27 mouse cellular contexts compared by ENCODE assay signal in genomic region chr4:84668226-84668625, GRCm38 (mm10). TPM values are rescaled to one million over a fixed set of nuclear protein-coding genes. Genes with fewer than 3 reads are reported as not detected.
DNase-seq lines count a peak whose midpoint lies in the region; ATAC-seq and TF ChIP-seq lines count a peak whose summit lies in the region.
"Had no signal": no experiment of that assay in that cellular context is flagged by ENCODE, and none has a peak within 500 bp of the region (broad histone marks: within the 10 kb centered on the region; RNA-seq: fewer than 3 reads in every experiment).

No protein-coding gene starts in this region.

- no peak for ATAC-seq in stomach, postnatal 0 days (ENCODE audit: low FRiP score, low TSS enrichment)
- ATAC-seq: CD4-positive, CD25-positive, alpha-beta regulatory T cell, adult 4 months; forebrain, embryonic 13.5 days; forebrain, embryonic 15.5 days; forebrain, postnatal 0 days; Patski had no signal

- peak; percentile 36 for TF ChIP-seq CTCF in E14TG2a.4 (conservative IDR thresholded peaks at IDR 0.05; ENCODE audit: low read length)
- no peak for TF ChIP-seq CTCF in stomach, postnatal 0 days (IDR thresholded peaks at IDR 0.05; ENCODE audit: low read depth)

- WGBS in stomach, postnatal 0 days: 83% methylated on average over 5 of the region's 5 CpGs

- no peak overlapping the region for H3K4me2 ChIP-seq in stomach, postnatal 0 days (replicated peaks; ENCODE audit: low read depth)
- H3K4me2 ChIP-seq: forebrain, embryonic 15.5 days had no signal

- H3K36me3 ChIP-seq in E14TG2a.4 (ENCODE audit: insufficient read depth, low read length) (peaks cover 5% of the 10 kb centered on the region; the same call in 1 of the 2 replicates), ES-E14 (ENCODE audit: control insufficient read depth, insufficient read depth, low read length, poor library complexity, severe bottlenecking) (no peaks in the 10 kb centered on the region)
- no peaks in the 10 kb centered on the region for H3K36me3 ChIP-seq in stomach, postnatal 0 days (ENCODE audit: control insufficient read depth, insufficient read depth, low read length)
- H3K36me3 ChIP-seq: embryonic facial prominence, embryonic 10.5 days; embryonic facial prominence, embryonic 12.5 days; forebrain, embryonic 15.5 days had no signal

- H3K4me3 ChIP-seq in E14TG2a.4 (replicated peaks; ENCODE audit: low read length) (no peak overlapping the region), ES-E14 (ENCODE audit: insufficient read depth in 1 of 2, low read depth in 1 of 2, low read length in 2 of 2, poor library complexity in 1 of 2, severe bottlenecking in 1 of 2) (no peak overlapping the region)
- no peak overlapping the region for H3K4me3 ChIP-seq in stomach, postnatal 0 days (ENCODE audit: low read depth, low read length)
- H3K4me3 ChIP-seq: embryonic facial prominence, embryonic 10.5 days; embryonic facial prominence, embryonic 12.5 days; forebrain, embryonic 13.5 days; forebrain, embryonic 15.5 days had no signal

- H3K9me3 ChIP-seq in E14TG2a.4 (ENCODE audit: low read length) (no peaks in the 10 kb centered on the region), ES-E14 (ENCODE audit: control insufficient read depth, insufficient read depth, low read depth, low read length) (no peaks in the 10 kb centered on the region)
- no peaks in the 10 kb centered on the region for H3K9me3 ChIP-seq in stomach, postnatal 0 days (ENCODE audit: control insufficient read depth, low read length)
- H3K9me3 ChIP-seq: embryonic facial prominence, embryonic 10.5 days; embryonic facial prominence, embryonic 12.5 days; forebrain, embryonic 13.5 days; forebrain, embryonic 15.5 days had no signal

- in situ Hi-C loops in ES-E14 (cut with MboI; ENCODE audit: low sequenced_read_pairs in 2 of 2, unreplicated experiment in 2 of 2): no loop called here

- DNase-seq in ES-E14 (ENCODE audit: low read depth, low spot score) (no peak), R1 (ENCODE audit: low read depth, low spot score) (peak; percentile 82), ZHBTc4 (ENCODE audit: low read depth, low spot score) (peak; percentile 76)
- DNase-seq in stomach, postnatal 0 days (ENCODE audit: low spot score): no peak
- no peak for DNase-seq in right cerebral cortex, postnatal 36 days (ENCODE audit: low spot score in 2 of 2)
- DNase-seq in embryo, embryonic 10.5 days (ENCODE audit: low spot score): no peak
- DNase-seq: adrenal gland, adult 2 months; adrenal gland, postnatal 10 days; adrenal gland, postnatal 25 days; B cell, adult 2 months; cerebellum, adult 11 months; cerebellum, adult 18-20 months; cerebellum, adult 8-10 months; cerebellum, adult 9-11 months; cerebellum, postnatal 14 days; cerebellum, postnatal 36 days; forebrain, postnatal 0 days had no signal

- no peak overlapping the region for H3K27ac ChIP-seq in ES-E14 (ENCODE audit: insufficient read depth, low read depth, low read length, poor library complexity, severe bottlenecking)
- H3K27ac ChIP-seq in stomach, postnatal 0 days (replicated peaks): no peak overlapping the region
- H3K27ac ChIP-seq: embryonic facial prominence, embryonic 10.5 days; embryonic facial prominence, embryonic 12.5 days; forebrain, embryonic 13.5 days; forebrain, embryonic 15.5 days had no signal

- TF ChIP-seq EP300 in stomach, postnatal 0 days (optimal IDR thresholded peaks at IDR 0.05): no peak

- H3K4me1 ChIP-seq in E14TG2a.4 (replicated peaks; ENCODE audit: low read depth, low read length) (peaks cover 99% of the 10 kb centered on the region), ES-E14 (ENCODE audit: control insufficient read depth in 2 of 2, insufficient read depth in 2 of 2, low read length in 2 of 2, poor library complexity in 1 of 2) (peaks cover 11 to 24% of the 10 kb centered on the region in 2 experiments)
- no peaks in the 10 kb centered on the region for H3K4me1 ChIP-seq in stomach, postnatal 0 days (replicated peaks; ENCODE audit: control insufficient read depth, insufficient read depth)
- H3K4me1 ChIP-seq: forebrain, embryonic 13.5 days; forebrain, embryonic 15.5 days had no signal

- no peaks in the 10 kb centered on the region for H3K27me3 ChIP-seq in E14TG2a.4 (ENCODE audit: insufficient read depth, low read length)
- no peaks in the 10 kb centered on the region for H3K27me3 ChIP-seq in stomach, postnatal 0 days (ENCODE audit: control insufficient read depth, insufficient read depth, low read length)
- H3K27me3 ChIP-seq: CH12.LX; embryonic facial prominence, embryonic 12.5 days; Patski had no signal

- no peak overlapping the region for H3K9ac ChIP-seq in ES-E14 (ENCODE audit: insufficient read depth, low read depth, low read length, poor library complexity, severe bottlenecking)
- no peak overlapping the region for H3K9ac ChIP-seq in stomach, postnatal 0 days (ENCODE audit: low read length)
- H3K9ac ChIP-seq: embryonic facial prominence, embryonic 12.5 days; forebrain, embryonic 13.5 days; forebrain, embryonic 15.5 days; forebrain, postnatal 0 days had no signal

TF ChIP-seq in ES-E14, 5 proteins besides CTCF, POLR2A, EP300 and RAD21:
- TF ChIP-seq HCFC1 (IDR thresholded peaks at IDR 0.05; ENCODE audit: borderline replicate concordance, insufficient read depth, low read length): no peak
- TF ChIP-seq ZC3H11A (IDR thresholded peaks at IDR 0.05; ENCODE audit: borderline replicate concordance, low read depth, low read length): 0 out of 2 replicates have a peak, but pooled peaks have one; percentile 6
- TF ChIP-seq MAFK (IDR thresholded peaks at IDR 0.05; ENCODE audit: insufficient read depth, low read depth, low read length): no peak
TF ChIP-seq in ES-E14: peak in this region for 1.

RNA-seq across cellular contexts. Expression of gene Bnc2, which starts 6.8 kb away (rescaled TPM):
- 15.1 and 25.3 TPM in 2 replicates for total RNA-seq in ES-E14 (2012; rRNA removed)
- polyA plus RNA-seq in stomach, postnatal 0 days (2015; fragmentation: Nextera tagmentation; extraction: Ambion mirVana): 5.8 and 6.9 TPM in 2 replicates
- total RNA-seq: CH12.LX; common myeloid progenitor, adult 5-6 weeks; MEL had no signal
- polyA plus RNA-seq: CD4-positive, CD25-positive, alpha-beta regulatory T cell, adult 4 months had no signal

Comparison
In these comparisons a context has a peak if more than half of its experiments do, and no peak if none do; other contexts are left out.
1. DNase-seq: peak in R1 (single experiment) and ZHBTc4 (single experiment); none in ES-E14 (single experiment), stomach, postnatal 0 days (single experiment), right cerebral cortex, postnatal 36 days (0 of 2) and embryo, embryonic 10.5 days (single experiment).